Mouse (Mus musculus) heart, embryonic 14.5 days (tissue): Measurements from ENCODE around the gene Dcaf11. TPM values are rescaled to one million over a fixed set of nuclear protein-coding genes. Genes with fewer than 3 reads are reported as not detected.

ENCODE experiments used
- ATAC-seq: fragments of 200-750 bp; cut with Nextera tagmentation; 2 replicates; pipeline ENCODE4 v1.8.0; 2017; ENCODE audit warnings: low read depth, moderate TSS enrichment; ENCODE audit not compliant: insufficient number of reproducible peaks, insufficient read depth, low FRiP score
- H3K27ac ChIP-seq, 2 experiments: fragments of 200-500 bp in 1 of 2; fragments of 300-500 bp in 1 of 2; sonication (generic) in 1 of 2; replicated peaks in 1 of 2; 2 replicates each; pipeline ENCODE4 v1.5.1; 2012 to 2014; ENCODE audit warnings: low read depth in 2 of 2, low read length in 2 of 2, control low read depth in 1 of 2, mild to moderate bottlenecking in 1 of 2, mixed read lengths in 1 of 2; ENCODE audit not compliant: control insufficient read depth in 1 of 2, insufficient read depth in 1 of 2
- H3K27me3 ChIP-seq: fragments of 300-500 bp; sonication (generic); 2 replicates; pipeline ENCODE4 v1.6.1; 2014; ENCODE audit warnings: mild to moderate bottlenecking, low read length, control low read depth; ENCODE audit not compliant: control insufficient read depth, insufficient read depth
- H3K36me3 ChIP-seq: fragments of 300-500 bp; sonication (generic); 2 replicates; pipeline ENCODE4 v1.6.1; 2014; ENCODE audit warnings: mild to moderate bottlenecking, control low read depth, low read length, mixed read lengths; ENCODE audit not compliant: control insufficient read depth, insufficient read depth
- H3K4me1 ChIP-seq, 2 experiments: fragments of 200-500 bp in 1 of 2; fragments of 300-500 bp in 1 of 2; sonication (generic) in 1 of 2; 2 replicates each; pipeline ENCODE4 v1.6.1; 2012 to 2014; ENCODE audit warnings: low read length in 2 of 2, control low read depth in 1 of 2, mixed read lengths in 1 of 2; ENCODE audit not compliant: control insufficient read depth in 2 of 2, insufficient read depth in 2 of 2
- H3K4me2 ChIP-seq: fragments of 300-500 bp; sonication (generic); 2 replicates; pipeline ENCODE4 v1.6.1; 2014; ENCODE audit warnings: mild to moderate bottlenecking, low read length
- H3K4me3 ChIP-seq, 2 experiments: fragments of 200-500 bp in 1 of 2; fragments of 300-500 bp in 1 of 2; sonication (generic) in 1 of 2; 2 replicates each; pipeline ENCODE4 v1.5.1; 2012 to 2014; ENCODE audit warnings: low read length in 2 of 2, mild to moderate bottlenecking in 2 of 2, control low read depth in 1 of 2, low read depth in 1 of 2, moderate library complexity in 1 of 2; ENCODE audit not compliant: control insufficient read depth in 1 of 2, insufficient read depth in 1 of 2
- H3K9ac ChIP-seq: fragments of 300-500 bp; sonication (generic); 2 replicates; pipeline ENCODE4 v1.6.1; 2014; ENCODE audit warnings: mild to moderate bottlenecking, low read length
- H3K9me3 ChIP-seq: fragments of 300-500 bp; sonication (generic); 2 replicates; pipeline ENCODE4 v1.6.1; 2016; ENCODE audit warnings: low read length, control low read depth; ENCODE audit not compliant: control insufficient read depth
- WGBS: fragments of 180-500 bp; shearing (Covaris S2); extraction: QIAGEN DNeasy Blood & Tissue Kit; methylation state at CpG from one replicate; pipeline ENCODE4 v1.1.7; 2014; 5-methylcytosine and 5-hydroxymethylcytosine counted together
- polyA plus RNA-seq: library from polyadenylated mRNA; unstranded; fragments of >200 nt; fragmentation: Nextera tagmentation; extraction: Ambion mirVana; gene quantifications from 2 replicates; pipeline ENCODE4 v1.2.1, GENCODE M21; 2014

The Dcaf11 gene
- polyA plus RNA-seq, 1 experiment from 2014 or later: 74.1 TPM

- peaks cover 72% of the 10 kb centered on the region for H3K36me3 ChIP-seq
- no peak overlapping the region for H3K4me3 ChIP-seq
- 87% methylated on average over 3 of the region's 3 CpGs for WGBS
- no peaks in the 10 kb centered on the region for H3K9me3 ChIP-seq
- no peak overlapping the region for H3K4me2 ChIP-seq
- no peak overlapping the region for H3K27ac ChIP-seq
- H3K27me3 ChIP-seq: no peaks in the 10 kb centered on the region
- H3K9ac ChIP-seq: no peak overlapping the region
- peaks cover 0 to 9% of the 10 kb centered on the region in 2 experiments; a peak in 2 of 4 replicates for H3K4me1 ChIP-seq
- ATAC-seq: no peak
These were observed 7.7 kb downstream of the Dcaf11 start for GRCm38 (mm10) chr14:55567496-55567895.

GRCm38 (mm10) chr14:55570588-55570987 is 10.8 kb downstream of the Dcaf11 start:
- Histone ChIP-seq H3K27me3 (no peaks in the 10 kb centered on the region), H3K36me3 (peaks cover 45% of the 10 kb centered on the region), H3K4me3 (no peak overlapping the region), H3K9me3 (no peaks in the 10 kb centered on the region), H3K9ac (no peak overlapping the region), H3K4me2 (no peak overlapping the region), H3K4me1 (peaks cover 8 to 22% of the 10 kb centered on the region in 2 experiments; a peak in 3 of 4 replicates), H3K27ac (peak overlapping the region in 1 of 2 experiments; percentile 41; a peak in 1 of 4 replicates)
- no peak; the same call in 1 of the 2 replicates for ATAC-seq
- WGBS: 71% methylated on average over 2 of the region's 2 CpGs

- Histone ChIP-seq H3K36me3 (peaks cover 33% of the 10 kb centered on the region), H3K4me2 (no peak overlapping the region), H3K4me3 (no peak overlapping the region), H3K27ac (no peak overlapping the region), H3K9me3 (no peaks in the 10 kb centered on the region), H3K4me1 (peaks cover 16 to 31% of the 10 kb centered on the region in 2 experiments; a peak in 3 of 4 replicates), H3K9ac (no peak overlapping the region), H3K27me3 (no peaks in the 10 kb centered on the region)
- no peak for ATAC-seq
These were observed 12.0 kb downstream of the Dcaf11 start for GRCm38 (mm10) chr14:55571760-55572159.

- Histone ChIP-seq H3K36me3 (peaks cover 7% of the 10 kb centered on the region), H3K9ac (peak within 1 kb of the TSS; percentile 77), H3K27ac (peak within 1 kb of the TSS; percentile 98 to 99), H3K27me3 (no peaks in the 10 kb centered on the region), H3K4me3 (peak within 1 kb of the TSS; percentile 41 to 60), H3K9me3 (no peaks in the 10 kb centered on the region), H3K4me1 (peaks cover 17 to 46% of the 10 kb centered on the region in 2 experiments; a peak in 3 of 4 replicates), H3K4me2 (peak within 1 kb of the TSS; percentile 66)
- 23% methylated on average over 7 of the region's 8 CpGs for WGBS
- peak; percentile 75 for ATAC-seq
These were observed 15.5 kb downstream of the Dcaf11 start, which contains the start of gene Fitm1 for GRCm38 (mm10) chr14:55575302-55575701. TSS of gene Fitm1 (plus strand) at chr14:55575617.

GRCm38 (mm10) chr14:55575711-55576110 is 15.9 kb downstream of the Dcaf11 start:
- peak overlapping the region; percentile 77 for H3K9ac ChIP-seq
- H3K27me3 ChIP-seq: no peaks in the 10 kb centered on the region
- H3K4me3 ChIP-seq: peak overlapping the region; percentile 41 to 60
- H3K36me3 ChIP-seq: peaks cover 11% of the 10 kb centered on the region
- peak overlapping the region; percentile 98 to 99 for H3K27ac ChIP-seq
- peak; percentile 22; the same call in 1 of the 2 replicates for ATAC-seq
- peaks cover 17 to 42% of the 10 kb centered on the region in 2 experiments; a peak in 3 of 4 replicates for H3K4me1 ChIP-seq
- H3K4me2 ChIP-seq: peak overlapping the region; percentile 66
- H3K9me3 ChIP-seq: no peaks in the 10 kb centered on the region
- WGBS: 18% methylated on average over 13 of the region's 13 CpGs

GRCm38 (mm10) chr14:55576376-55576775 is 16.6 kb downstream of the Dcaf11 start:
- no peak for ATAC-seq
- Histone ChIP-seq H3K4me2 (peak overlapping the region; percentile 66), H3K4me3 (peak overlapping the region; percentile 41 to 60), H3K9ac (peak overlapping the region; percentile 77), H3K9me3 (no peaks in the 10 kb centered on the region), H3K36me3 (peaks cover 17% of the 10 kb centered on the region), H3K27me3 (no peaks in the 10 kb centered on the region), H3K27ac (peak overlapping the region; percentile 98 to 99), H3K4me1 (peaks cover 17 to 37% of the 10 kb centered on the region in 2 experiments; a peak in 3 of 4 replicates)
- 46% methylated on average over 16 of the region's 16 CpGs for WGBS

GRCm38 (mm10) chr14:55577871-55578667 is 18.3 kb downstream of the Dcaf11 start, which contains the start of gene Psme1:
TSS of gene Psme1 (plus strand) at chr14:55578123.
- Histone ChIP-seq H3K9ac (peak within 1 kb of the TSS; percentile 98), H3K4me1 (peaks cover 17 to 37% of the 10 kb centered on the region in 2 experiments; a peak in 3 of 4 replicates), H3K36me3 (peaks cover 26% of the 10 kb centered on the region), H3K27me3 (no peaks in the 10 kb centered on the region), H3K4me2 (peak within 1 kb of the TSS; percentile 75), H3K9me3 (no peaks in the 10 kb centered on the region), H3K27ac (peak within 1 kb of the TSS; percentile 76 to 98), H3K4me3 (peak within 1 kb of the TSS; percentile 66 to 92)
- under 1% methylated on average over 23 of the region's 32 CpGs for WGBS
- ATAC-seq: peak; percentile 69
